Mouse (Mus musculus) liver, embryonic 14.5 days (tissue): ENCODE measurements around the gene Fa2h. TPM values are rescaled to one million over a fixed set of nuclear protein-coding genes. Genes with fewer than 3 reads are reported as not detected.

Experiments used
- ATAC-seq: fragments of 200-750 bp; cut with Nextera tagmentation; 2 replicates; pipeline ENCODE4 v1.8.0; 2017; ENCODE audit warnings: moderate number of reproducible peaks, mild to moderate bottlenecking, moderate library complexity; ENCODE audit not compliant: insufficient read depth
- DNase-seq, 3 experiments: peaks; one replicate each; pipeline ENCODE4 v3.0.0-alpha.2; 2012 to 2013; ENCODE audit warnings: low read depth in 3 of 3, low spot score in 3 of 3
- H3K27ac ChIP-seq: fragments of 300-500 bp; sonication (generic); 2 replicates; pipeline ENCODE4 v1.5.1; 2014; ENCODE audit warnings: moderate library complexity, mild to moderate bottlenecking, control low read depth, inconsistent platforms
- H3K27me3 ChIP-seq: fragments of 300-500 bp; sonication (generic); 2 replicates; pipeline ENCODE4 v1.6.1; 2014; ENCODE audit warnings: mild to moderate bottlenecking, low read length, moderate library complexity; ENCODE audit not compliant: control insufficient read depth, insufficient read depth
- H3K36me3 ChIP-seq: fragments of 300-500 bp; sonication (generic); replicated peaks from 2 replicates; pipeline ENCODE4 v1.6.1; 2014; ENCODE audit warnings: low read depth; ENCODE audit not compliant: control insufficient read depth, insufficient read depth
- H3K4me1 ChIP-seq, 2 experiments: fragments of 200-500 bp in 1 of 2; fragments of 300-500 bp in 1 of 2; sonication (generic) in 1 of 2; replicated peaks; 2 replicates each; pipeline ENCODE4 v1.6.1; 2012 to 2014; ENCODE audit warnings: antibody characterized with exemption in 1 of 2, inconsistent platforms in 1 of 2, low read length in 1 of 2; ENCODE audit not compliant: control insufficient read depth in 2 of 2, insufficient read depth in 2 of 2
- H3K4me2 ChIP-seq: fragments of 300-500 bp; sonication (generic); 2 replicates; pipeline ENCODE4 v1.6.1; 2014; ENCODE audit warnings: low read depth, mild to moderate bottlenecking, control low read depth, moderate library complexity
- H3K4me3 ChIP-seq, 2 experiments: fragments of 200-500 bp in 1 of 2; fragments of 300-500 bp in 1 of 2; sonication (generic) in 1 of 2; 2 replicates each; pipeline ENCODE4 v1.5.1; 2012 to 2014; ENCODE audit warnings: low read depth in 2 of 2, low read length in 2 of 2, mild to moderate bottlenecking in 2 of 2, control low read depth in 1 of 2, inconsistent platforms in 1 of 2, moderate library complexity in 1 of 2; ENCODE audit not compliant: insufficient read depth in 1 of 2
- H3K9ac ChIP-seq: fragments of 300-500 bp; sonication (generic); replicated peaks from 2 replicates; pipeline ENCODE4 v1.6.1; 2014; ENCODE audit warnings: mild to moderate bottlenecking, control low read depth, moderate library complexity
- H3K9me3 ChIP-seq: fragments of 300-500 bp; sonication (generic); 2 replicates; pipeline ENCODE4 v1.6.1; 2016; ENCODE audit warnings: low read length, mixed read lengths; ENCODE audit not compliant: control insufficient read depth
- CTCF ChIP-seq: IDR thresholded peaks from 2 replicates; pipeline ENCODE4 v1.5.1; 2016; ENCODE audit warnings: antibody characterized with exemption, low read depth, control low read depth
- EP300 ChIP-seq: IDR thresholded peaks from 2 replicates; pipeline ENCODE4 v1.6.1; 2016; ENCODE audit warnings: antibody characterized with exemption, low read depth
- WGBS: fragments of 180-500 bp; shearing (Covaris S2); extraction: QIAGEN DNeasy Blood & Tissue Kit; methylation state at CpG from one replicate; pipeline ENCODE4 v1.1.7; 2014; ENCODE audit not compliant: insufficient replicate concordance; 5-methylcytosine and 5-hydroxymethylcytosine counted together
- polyA plus RNA-seq, 2 experiments: library from polyadenylated mRNA; depleted of rRNA in 1 of 2; stranded (reverse) in 1 of 2; unstranded in 1 of 2; fragments of >200 nt; fragmentation: Nextera tagmentation in 1 of 2; extraction: Ambion mirVana in 1 of 2; gene quantifications; 2 replicates each; pipeline versions ENCODE4 v1.2.1 to v1.2.3; 2012 to 2014

Fa2h gene
- polyA plus RNA-seq, 2 experiments = 0.02 TPM; not detected in 1

GRCm38 (mm10) chr8:111300597-111301546, 92.8 kb downstream of the Fa2h start:
- Histone ChIP-seq H3K27ac (peak overlapping the region; percentile 84), H3K36me3 (peaks cover 13% of the 10 kb centered on the region), H3K27me3 (no peaks in the 10 kb centered on the region), H3K4me2 (peak overlapping the region; percentile 69), H3K4me1 (peaks cover 7 to 14% of the 10 kb centered on the region in 2 experiments; a peak in 3 of 4 replicates), H3K4me3 (peak overlapping the region; percentile 49 to 94), H3K9me3 (no peaks in the 10 kb centered on the region), H3K9ac (peak overlapping the region; percentile 71)
- DNase-seq = no peak
- TF ChIP-seq EP300 (no peak), CTCF (peak; percentile 71)
- WGBS = 53% methylated on average over 11 of the region's 11 CpGs
- peak; percentile 14; the same call in 1 of the 2 replicates for ATAC-seq

GRCm38 (mm10) chr8:111299821-111300568, 93.6 kb downstream of the Fa2h start, which contains the start of gene Rfwd3:
Gene Rfwd3 (minus strand): TSS chr8:111300222.
- under 1% methylated on average over 67 of the region's 67 CpGs for WGBS

GRCm38 (mm10) chr8:111299363-111299820, 94.2 kb downstream of the Fa2h start:
- Histone ChIP-seq H3K27ac (peak overlapping the region; percentile 79), H3K27me3 (no peaks in the 10 kb centered on the region), H3K4me2 (peak overlapping the region; percentile 77), H3K9me3 (no peaks in the 10 kb centered on the region), H3K9ac (peak overlapping the region; percentile 99), H3K4me3 (peak overlapping the region; percentile 88 to 94), H3K36me3 (peaks cover 26% of the 10 kb centered on the region), H3K4me1 (peaks cover 7 to 14% of the 10 kb centered on the region in 2 experiments; a peak in 3 of 4 replicates)
- WGBS = under 1% methylated on average over 28 of the region's 28 CpGs
- DNase-seq (peak; percentile 58 to 64 (median 61)), ATAC-seq (peak; percentile 36)
- no peak for TF ChIP-seq EP300
- TF ChIP-seq CTCF = no peak

More at GRCm38 (mm10) chr8:111299821-111300568, 93.6 kb downstream of the Fa2h start, which contains the start of gene Rfwd3:
- H3K36me3 ChIP-seq = peaks cover 21% of the 10 kb centered on the region
- DNase-seq (peak; percentile 96 to 97 (median 96)), ATAC-seq (peak; percentile 98)
- peak within 1 kb of the TSS; percentile 99 for H3K9ac ChIP-seq
- peak within 1 kb of the TSS; percentile 84 for H3K27ac ChIP-seq
- TF ChIP-seq EP300 (no peak), CTCF (0 out of 2 replicates have a peak, but pooled peaks have one; percentile 27)
- peaks cover 7 to 14% of the 10 kb centered on the region in 2 experiments; a peak in 3 of 4 replicates for H3K4me1 ChIP-seq
- peak within 1 kb of the TSS; percentile 88 to 94 for H3K4me3 ChIP-seq
- H3K9me3 ChIP-seq = no peaks in the 10 kb centered on the region
- H3K27me3 ChIP-seq = no peaks in the 10 kb centered on the region
- peak within 1 kb of the TSS; percentile 77 for H3K4me2 ChIP-seq

- H3K4me1 ChIP-seq = peaks cover 7 to 14% of the 10 kb centered on the region in 2 experiments; a peak in 3 of 4 replicates
- no peak overlapping the region for H3K27ac ChIP-seq
- H3K9me3 ChIP-seq = no peaks in the 10 kb centered on the region
- no peak for TF ChIP-seq CTCF
- no peak for TF ChIP-seq EP300
- H3K4me2 ChIP-seq = peak overlapping the region; percentile 77
- H3K4me3 ChIP-seq = peak overlapping the region; percentile 4 to 94; a peak in 3 of 4 replicates
- DNase-seq (no peak), ATAC-seq (no peak)
- H3K9ac ChIP-seq = peak overlapping the region; percentile 99; the same call in 1 of the 2 replicates
- H3K36me3 ChIP-seq = peaks cover 40% of the 10 kb centered on the region
- 75% methylated on average over 1 of the region's 1 CpGs for WGBS
- H3K27me3 ChIP-seq = no peaks in the 10 kb centered on the region
Observed at GRCm38 (mm10) chr8:111298011-111298410, 95.6 kb downstream of the Fa2h start.

Other genes starting within 250 kb of the Fa2h start
- 4.7 and 6.4 TPM in 2 replicates for gene Glg1, start 134.6 kb downstream of the Fa2h start, polyA plus RNA-seq (2012; rRNA removed)
- 15.3 and 16.6 TPM in 2 replicates for gene Glg1, start 134.6 kb downstream of the Fa2h start, polyA plus RNA-seq (2014; fragmentation: Nextera tagmentation; extraction: Ambion mirVana)
- gene Rfwd3, start 93.6 kb downstream of the Fa2h start, polyA plus RNA-seq (2012; rRNA removed) = 16.9 and 24.5 TPM in 2 replicates
- 43.8 and 49.9 TPM in 2 replicates for gene Rfwd3, start 93.6 kb downstream of the Fa2h start, polyA plus RNA-seq (2014; fragmentation: Nextera tagmentation; extraction: Ambion mirVana)
- 1.3 and 1.6 TPM in 2 replicates for gene Mlkl, start 55.6 kb downstream of the Fa2h start, polyA plus RNA-seq (2012; rRNA removed)
- gene Mlkl, start 55.6 kb downstream of the Fa2h start, polyA plus RNA-seq (2014; fragmentation: Nextera tagmentation; extraction: Ambion mirVana) = 2.3 and 2.8 TPM in 2 replicates
- gene Wdr59, start 128.3 kb upstream of the Fa2h start, polyA plus RNA-seq (2012; rRNA removed) = 2.3 and 2.8 TPM in 2 replicates
- 1.1 and 1.4 TPM in 2 replicates for gene Wdr59, start 128.3 kb upstream of the Fa2h start, polyA plus RNA-seq (2014; fragmentation: Nextera tagmentation; extraction: Ambion mirVana)
- 12.6 and 12.7 TPM in 2 replicates for gene Znrf1, start 142.3 kb upstream of the Fa2h start, polyA plus RNA-seq (2012; rRNA removed)
- gene Znrf1, start 142.3 kb upstream of the Fa2h start, polyA plus RNA-seq (2014; fragmentation: Nextera tagmentation; extraction: Ambion mirVana) = 4.4 and 5.4 TPM in 2 replicates
- 0.10 and 0.13 TPM in 2 replicates for gene Ldhd, start 236.6 kb upstream of the Fa2h start, polyA plus RNA-seq (2012; rRNA removed)
- gene Ldhd, start 236.6 kb upstream of the Fa2h start, polyA plus RNA-seq (2014; fragmentation: Nextera tagmentation; extraction: Ambion mirVana) = 0.09 TPM in 1 of 2 replicates, not detected in the other
- 2.7 and 3.9 TPM in 2 replicates for gene Zfp1, start 249.6 kb upstream of the Fa2h start, polyA plus RNA-seq (2012; rRNA removed)
- gene Zfp1, start 249.6 kb upstream of the Fa2h start, polyA plus RNA-seq (2014; fragmentation: Nextera tagmentation; extraction: Ambion mirVana) = 4.0 and 4.4 TPM in 2 replicates